Mouse (Mus musculus): ENCODE measurements at regions not wholly inside any gene's neighbourhood (a gene's known extent, or its start where the extent isn't known, plus 50 kb on each side); places are given as distances from the start of the nearest gene placed in this dataset.

- no peak for TF ChIP-seq CHD2 (IDR thresholded peaks at IDR 0.05; ENCODE audit: low read depth, low read length)
- TF ChIP-seq ZC3H11A (IDR thresholded peaks at IDR 0.05; ENCODE audit: borderline replicate concordance, low read depth, low read length): no peak
Measured at GRCm38 (mm10) chr3:80263095-80263494, 378.8 kb downstream of the Fam198b start.
